Mouse (Mus musculus): Measurements from ENCODE around the gene Serping1.

Serping1 gene

GRCm38 (mm10) chr2:84783840-84784566, 8.8 kb upstream of the Serping1 start:
- no peak for DNase-seq (ENCODE audit: low read depth in 1 of 2, low spot score in 2 of 2)

- DNase-seq (ENCODE audit: low read depth in 1 of 2, low spot score in 2 of 2) = no peak
Measured at GRCm38 (mm10) chr2:84783315-84783714, 8.1 kb upstream of the Serping1 start.

GRCm38 (mm10) chr2:84779210-84779609, 4.0 kb upstream of the Serping1 start:
- no peak for DNase-seq (ENCODE audit: low read depth in 1 of 2, low spot score in 2 of 2)

- DNase-seq (ENCODE audit: low read depth in 1 of 2, low spot score in 2 of 2) = no peak
Measured at GRCm38 (mm10) chr2:84777706-84778105, 2.5 kb upstream of the Serping1 start.

GRCm38 (mm10) chr2:84775665-84776064, 421 bp upstream of the Serping1 start:
- DNase-seq (ENCODE audit: low read depth in 1 of 2, low spot score in 2 of 2) = no peak

GRCm38 (mm10) chr2:84774751-84775150, 493 bp downstream of the Serping1 start:
- no peak for DNase-seq (ENCODE audit: low read depth in 1 of 2, low spot score in 2 of 2)

GRCm38 (mm10) chr2:84773195-84773594, 2.0 kb downstream of the Serping1 start:
- DNase-seq (ENCODE audit: low read depth in 1 of 2, low spot score in 2 of 2) = no peak

- no peak for DNase-seq (ENCODE audit: low read depth in 1 of 2, low spot score in 2 of 2)
Measured at GRCm38 (mm10) chr2:84772454-84772853, 2.8 kb downstream of the Serping1 start.

GRCm38 (mm10) chr2:84770501-84770900, 4.7 kb downstream of the Serping1 start:
- DNase-seq (ENCODE audit: low read depth in 1 of 2, low spot score in 2 of 2) = no peak

- DNase-seq (ENCODE audit: low read depth in 1 of 2, low spot score in 2 of 2) = no peak
Measured at GRCm38 (mm10) chr2:84762818-84763217, 12.4 kb downstream of the Serping1 start.

- DNase-seq (ENCODE audit: low read depth in 1 of 2, low spot score in 2 of 2) = no peak
Measured at GRCm38 (mm10) chr2:84762295-84762694, 12.9 kb downstream of the Serping1 start.

- no peak for DNase-seq (ENCODE audit: low read depth in 1 of 2, low spot score in 2 of 2)
Measured at GRCm38 (mm10) chr2:84761840-84762239, 13.4 kb downstream of the Serping1 start.

GRCm38 (mm10) chr2:84761309-84761708, 13.9 kb downstream of the Serping1 start:
- no peak for DNase-seq (ENCODE audit: low read depth in 1 of 2, low spot score in 2 of 2)

GRCm38 (mm10) chr2:84760777-84761176, 14.5 kb downstream of the Serping1 start:
- no peak for DNase-seq (ENCODE audit: low read depth in 1 of 2, low spot score in 2 of 2)

- no peak for DNase-seq (ENCODE audit: low read depth in 1 of 2, low spot score in 2 of 2)
Measured at GRCm38 (mm10) chr2:84758542-84759127, 16.6 kb downstream of the Serping1 start.

- no peak for DNase-seq (ENCODE audit: low read depth in 1 of 2, low spot score in 2 of 2)
Measured at GRCm38 (mm10) chr2:84757026-84757682, 18.1 kb downstream of the Serping1 start.

GRCm38 (mm10) chr2:84756245-84756644, 19.0 kb downstream of the Serping1 start:
- DNase-seq (ENCODE audit: low read depth in 1 of 2, low spot score in 2 of 2) = no peak

GRCm38 (mm10) chr2:84750115-84750514, 25.1 kb downstream of the Serping1 start:
- no peak for DNase-seq (ENCODE audit: low read depth in 1 of 2, low spot score in 2 of 2)

GRCm38 (mm10) chr2:84744126-84744525, 31.1 kb downstream of the Serping1 start:
- no peak for DNase-seq (ENCODE audit: low read depth in 1 of 2, low spot score in 2 of 2)

GRCm38 (mm10) chr2:84743561-84743960, 31.7 kb downstream of the Serping1 start, which contains the start of gene Gm19426:
Gene Gm19426, minus strand, starts transcription at chr2:84743655.
- DNase-seq (ENCODE audit: low read depth in 1 of 2, low spot score in 2 of 2) = no peak

GRCm38 (mm10) chr2:84742451-84743283, 32.6 kb downstream of the Serping1 start:
- DNase-seq (ENCODE audit: low read depth in 1 of 2, low spot score in 2 of 2) = no peak
